Mouse (Mus musculus): Measurements from ENCODE around the gene Zfp346. TPM values are rescaled to one million over a fixed set of nuclear protein-coding genes. Genes with fewer than 3 reads are reported as not detected.

Zfp346 gene
- total RNA-seq, 2 experiments from 2014 or later: 40.7 to 42.8 TPM

DNA sequence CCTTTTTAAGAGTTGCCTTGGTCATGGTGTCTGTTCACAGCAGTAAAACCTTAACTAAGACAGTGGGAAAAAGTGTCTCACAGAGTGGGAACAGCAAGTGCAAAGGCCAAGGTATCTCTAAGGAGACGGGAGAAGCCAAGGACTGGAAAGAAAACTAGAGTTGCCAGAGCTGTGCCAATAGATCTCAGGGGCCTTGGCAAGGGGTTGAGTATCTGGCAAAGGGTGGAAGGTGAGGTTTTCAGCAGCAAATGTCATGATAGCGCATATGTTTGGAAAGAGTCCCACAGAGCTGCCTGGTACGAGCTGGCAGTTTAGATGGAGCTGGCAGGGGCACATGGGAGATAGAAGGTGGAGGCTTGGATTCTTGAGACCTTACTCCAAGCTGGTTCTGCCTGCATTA lies 74.5 kb downstream of the Zfp346 start:
- intact Hi-C loops (cut with DNase I): loop anchor here (2.0 to 5.0 kb wide), 2 partner anchors 42 to 381 kb away; no protein-coding TSS in a partner anchor
- DNase-seq (ENCODE audit: low spot score in 2 of 2): no peak

DNA sequence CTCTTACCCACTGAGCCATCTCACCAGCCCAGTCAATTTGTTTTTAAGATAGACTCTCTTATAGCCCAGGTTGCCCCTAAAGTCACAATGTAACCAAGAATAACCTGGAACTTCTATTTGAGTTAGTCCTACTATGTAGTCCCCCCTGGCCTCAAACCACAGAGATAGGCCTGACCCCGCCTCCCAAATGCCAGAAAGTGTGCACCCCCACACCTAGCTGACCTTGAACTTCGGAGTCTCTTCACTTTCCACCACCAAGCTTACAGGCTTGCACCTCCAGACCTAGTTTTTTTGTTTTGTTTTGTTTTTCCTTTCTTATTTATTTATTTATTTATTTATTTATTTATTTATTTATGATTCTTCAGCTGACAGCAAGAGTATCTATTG lies 76.7 kb downstream of the Zfp346 start:
- intact Hi-C loops (cut with DNase I): no loop called here

DNA sequence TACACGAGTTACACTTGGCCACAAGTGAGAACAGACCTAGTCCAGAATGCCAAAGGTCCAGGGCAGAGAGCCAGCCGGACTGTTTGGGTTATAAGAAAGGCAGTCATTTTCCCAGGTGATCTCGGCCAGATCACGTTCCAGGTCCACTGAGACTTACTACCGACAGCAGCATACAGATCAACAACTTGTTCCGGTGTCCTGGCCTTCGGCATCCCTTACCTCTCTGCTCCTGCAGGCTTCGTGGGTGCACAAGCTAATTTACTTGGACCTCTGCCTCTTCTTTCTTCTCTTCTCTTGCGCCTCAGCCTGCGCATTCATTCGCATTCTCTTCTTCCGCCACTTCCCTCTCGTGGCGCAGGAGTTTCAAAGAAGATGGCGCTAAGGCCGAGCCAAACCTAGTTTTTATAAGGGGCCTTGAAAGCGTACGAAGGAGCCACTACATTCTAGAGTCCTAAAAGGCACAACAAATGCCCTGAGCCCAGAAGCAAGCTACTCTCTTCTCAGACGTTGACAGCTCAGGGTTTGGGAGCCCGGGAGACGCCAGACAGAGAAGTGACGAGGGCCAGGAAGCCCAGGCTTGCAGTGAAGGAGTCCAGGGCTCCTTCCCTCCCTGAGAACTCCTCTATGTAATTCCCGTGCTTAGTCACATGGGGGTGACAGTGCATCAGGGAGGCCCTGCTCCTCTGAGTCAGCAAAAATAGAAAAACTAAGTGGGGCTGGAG lies 77.2 kb downstream of the Zfp346 start:
- intact Hi-C loops (cut with DNase I): no loop called here
- peak; percentile 60 to 76 for DNase-seq (ENCODE audit: low spot score in 2 of 2)

More for the DNA sequence above, 76.7 kb downstream of the Zfp346 start:
- DNase-seq (ENCODE audit: low spot score in 2 of 2): no peak

GRCm38 (mm10) chr13:55183382-55183781 lies 78.3 kb downstream of the Zfp346 start:
- intact Hi-C loops (cut with DNase I): no loop called here
- DNase-seq (ENCODE audit: low spot score in 2 of 2): no peak

Other genes with a start within 250 kb of the Zfp346 start
- 10 to 100 TPM; 66.0 to 78.0 TPM for gene Unc5a, start 155.9 kb upstream of the Zfp346 start, total RNA-seq (2021)
- 1 to 10 TPM; 1.3 to 1.8 TPM for gene Hk3, start 83.9 kb upstream of the Zfp346 start, total RNA-seq (2021)
- 10 to 100 TPM; 14.3 TPM for gene Uimc1, start 5.0 kb upstream of the Zfp346 start, total RNA-seq (2021)
- not detected for gene Gm17617, start 28.2 kb downstream of the Zfp346 start, total RNA-seq (2021)
- gene Fgfr4, start 47.3 kb downstream of the Zfp346 start, total RNA-seq (2021): under 1 TPM; 0.11 to 0.25 TPM
- 100 to 1,000 TPM; 135 to 140 TPM for gene Nsd1, start 104.5 kb downstream of the Zfp346 start, total RNA-seq (2021)
- 100 to 1,000 TPM; 161 to 168 TPM for gene Prelid1, start 215.2 kb downstream of the Zfp346 start, total RNA-seq (2021)
- 10 to 100 TPM; 73.7 to 74.0 TPM for gene Rab24, start 216.6 kb downstream of the Zfp346 start, total RNA-seq (2021)
- 1 to 10 TPM; 1.2 to 1.6 TPM for gene Mxd3, start 224.5 kb downstream of the Zfp346 start, total RNA-seq (2021)